Mouse (Mus musculus): ENCODE results near the gene Micu1.

The Micu1 gene

DNA sequence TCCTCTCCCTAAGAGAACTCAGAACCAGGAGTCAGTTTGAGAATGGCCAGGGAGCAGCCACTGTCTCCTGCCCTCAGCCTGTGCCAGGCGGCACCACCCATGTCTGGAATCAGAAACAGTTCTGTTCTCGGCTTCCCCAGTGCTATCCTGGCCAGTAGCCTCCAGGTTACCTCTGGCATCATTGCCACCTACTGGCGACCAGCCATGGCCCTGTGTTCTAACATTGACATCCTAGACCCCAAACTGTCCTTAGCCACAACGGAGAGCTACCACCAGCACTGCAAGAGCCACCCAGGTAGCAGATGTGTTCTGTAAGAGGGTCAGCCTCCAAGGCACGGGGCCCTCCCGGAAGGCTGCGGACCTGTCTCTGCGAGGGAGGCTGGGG is 200.3 kb downstream of the Micu1 start:
- no peak for DNase-seq (ENCODE audit: low spot score in 2 of 2)

DNA sequence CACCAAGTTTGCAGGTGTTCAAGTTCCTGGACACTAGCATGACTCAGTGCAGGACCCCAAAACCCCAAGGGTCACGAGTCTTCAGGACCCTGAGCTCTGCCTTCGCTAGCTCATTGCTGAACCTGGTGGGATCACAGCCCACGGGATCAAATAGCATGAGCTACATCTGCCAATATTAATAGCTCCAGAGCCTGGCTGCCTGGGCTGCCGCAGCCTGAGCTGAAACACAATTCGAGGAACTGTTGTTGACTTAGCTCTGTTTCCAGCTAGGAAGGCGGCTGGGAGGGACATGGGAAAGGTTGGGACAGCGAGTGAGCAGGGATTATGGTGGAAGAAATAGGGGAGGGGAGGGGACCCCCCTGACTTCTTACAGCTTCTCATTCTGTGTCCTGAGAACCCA is 200.9 kb downstream of the Micu1 start:
- DNase-seq (ENCODE audit: low spot score in 2 of 2), result no peak

DNA sequence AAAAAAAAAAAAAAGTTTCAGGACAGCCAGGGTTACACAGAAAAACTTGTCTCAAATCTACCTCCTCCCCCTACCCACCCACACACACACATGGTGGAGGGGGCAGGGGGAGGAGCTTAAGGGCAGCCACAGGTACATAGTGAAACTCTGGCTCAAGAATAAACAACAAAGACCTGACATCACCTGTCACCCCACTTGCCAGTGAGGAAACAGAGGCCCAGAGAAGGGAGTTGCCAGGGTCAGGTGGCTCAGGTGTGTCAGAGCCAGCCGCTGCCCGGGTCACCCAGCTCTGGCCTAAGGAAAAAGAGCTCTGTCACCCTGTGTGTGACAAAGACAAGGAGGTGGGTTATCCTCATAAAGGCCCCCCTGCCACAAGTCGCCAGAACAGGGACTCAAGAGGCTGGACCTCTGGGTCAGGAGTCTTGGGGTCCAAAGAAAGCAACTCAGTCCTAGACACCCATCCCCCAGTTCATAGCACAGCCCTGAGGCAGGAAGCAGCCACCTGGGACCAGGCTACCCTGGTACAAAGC is 204.9 kb downstream of the Micu1 start:
- DNase-seq (ENCODE audit: low spot score in 2 of 2), result peak; percentile 14 to 42

DNA sequence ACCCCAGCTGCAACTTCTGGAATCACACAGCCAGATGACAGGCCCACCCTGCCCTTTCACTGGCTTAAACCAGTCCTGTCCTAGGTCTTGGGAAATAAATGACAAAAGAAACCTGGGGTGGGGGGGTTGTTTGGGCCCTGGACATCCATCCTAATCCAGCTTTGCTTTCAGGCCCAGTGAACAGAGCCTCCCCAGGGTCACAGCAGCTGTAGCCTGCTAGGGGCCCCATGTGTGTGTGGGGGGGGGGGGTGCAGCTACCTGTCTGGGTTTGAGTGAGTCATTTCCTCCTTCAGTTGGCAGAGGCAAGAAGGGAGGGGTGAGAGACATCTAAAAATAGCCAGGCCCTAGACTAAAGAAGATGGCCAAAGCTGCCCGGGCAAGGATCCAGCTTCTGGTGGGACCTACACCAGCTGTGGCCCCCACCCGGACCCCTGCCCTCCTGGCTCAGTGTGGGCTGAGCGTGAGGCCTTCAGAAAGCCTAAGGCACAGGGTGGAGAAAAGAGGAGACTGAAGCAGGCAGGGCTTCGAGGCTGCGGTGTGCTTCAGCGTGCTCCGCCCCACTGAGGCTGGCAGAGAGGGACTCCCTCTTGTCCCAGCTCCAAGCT is 205.5 kb downstream of the Micu1 start:
- peak; percentile 39 to 40 for DNase-seq (ENCODE audit: low spot score in 2 of 2)

DNA sequence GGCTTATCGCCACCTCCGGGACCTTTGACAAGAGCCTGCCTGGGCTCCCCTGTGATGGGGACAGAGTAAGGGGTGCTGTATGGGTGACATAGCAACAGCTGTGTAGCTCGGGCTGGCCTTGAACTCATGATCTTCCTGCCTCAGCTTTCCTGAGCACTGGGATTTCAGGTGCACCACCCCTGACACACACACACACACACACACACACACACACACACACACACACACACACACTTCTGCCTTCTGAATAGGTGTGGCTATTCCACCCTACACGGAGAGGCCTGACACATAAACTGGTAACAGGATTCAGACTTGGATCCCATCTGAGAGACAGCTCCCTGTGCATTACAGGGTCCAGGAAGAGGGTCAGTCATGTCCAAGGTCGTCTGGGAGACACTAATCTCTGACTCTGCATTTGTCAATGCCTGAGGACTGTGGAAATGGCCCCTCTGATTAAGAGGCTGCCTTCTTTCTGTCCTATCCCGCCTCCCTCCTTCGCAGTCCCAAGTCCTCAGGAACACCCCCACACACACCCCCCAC is 206.6 kb downstream of the Micu1 start:
- peak in 1 of 2 experiments; percentile 14 for DNase-seq (ENCODE audit: low spot score in 2 of 2)

DNA sequence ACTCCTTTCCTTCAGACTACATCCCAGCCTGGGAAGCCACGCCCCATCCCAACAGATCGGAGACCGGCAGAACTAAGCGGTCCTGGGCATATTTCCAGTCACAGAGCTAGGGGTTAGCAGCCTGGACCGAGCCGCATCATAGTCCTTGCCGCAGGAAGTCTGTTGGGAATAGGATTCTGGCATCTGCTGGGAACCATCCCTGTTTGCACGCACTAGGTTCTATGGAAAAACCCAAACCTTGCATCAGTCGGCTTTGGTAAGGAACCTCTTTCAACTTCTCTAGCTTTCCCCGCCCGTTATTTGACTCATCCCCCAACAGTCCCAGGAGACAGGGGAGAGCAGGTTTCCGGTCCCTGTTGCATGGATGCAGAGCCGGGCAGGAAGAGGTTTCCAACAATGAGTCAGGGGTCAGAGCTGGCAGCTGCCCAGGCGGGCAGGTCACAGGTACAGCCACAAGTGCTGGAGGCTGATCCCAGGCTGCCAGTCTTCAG is 207.1 kb downstream of the Micu1 start:
- peak; percentile 20 to 43 for DNase-seq (ENCODE audit: low spot score in 2 of 2)

DNA sequence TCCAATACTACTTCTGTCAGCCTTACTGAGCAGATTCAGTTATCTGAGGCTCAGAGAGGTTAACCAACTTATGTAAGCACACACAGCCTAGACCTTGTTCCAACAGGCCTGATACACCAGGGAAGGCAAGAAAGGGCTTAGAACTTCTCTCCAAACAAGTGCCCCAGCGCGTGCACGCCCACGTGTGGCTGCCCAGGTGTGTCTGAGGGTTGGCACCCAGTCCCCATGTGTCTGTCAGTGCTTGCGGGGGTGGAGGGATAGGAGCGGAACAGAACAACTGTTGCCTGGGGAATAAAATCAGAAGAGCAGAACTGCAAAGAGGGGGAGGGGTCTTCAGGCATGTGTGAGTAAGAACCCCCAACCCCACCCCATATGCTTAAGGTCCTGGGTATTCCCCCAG is 208.8 kb downstream of the Micu1 start:
- DNase-seq (ENCODE audit: low spot score in 2 of 2), result peak; percentile 35 to 72

DNA sequence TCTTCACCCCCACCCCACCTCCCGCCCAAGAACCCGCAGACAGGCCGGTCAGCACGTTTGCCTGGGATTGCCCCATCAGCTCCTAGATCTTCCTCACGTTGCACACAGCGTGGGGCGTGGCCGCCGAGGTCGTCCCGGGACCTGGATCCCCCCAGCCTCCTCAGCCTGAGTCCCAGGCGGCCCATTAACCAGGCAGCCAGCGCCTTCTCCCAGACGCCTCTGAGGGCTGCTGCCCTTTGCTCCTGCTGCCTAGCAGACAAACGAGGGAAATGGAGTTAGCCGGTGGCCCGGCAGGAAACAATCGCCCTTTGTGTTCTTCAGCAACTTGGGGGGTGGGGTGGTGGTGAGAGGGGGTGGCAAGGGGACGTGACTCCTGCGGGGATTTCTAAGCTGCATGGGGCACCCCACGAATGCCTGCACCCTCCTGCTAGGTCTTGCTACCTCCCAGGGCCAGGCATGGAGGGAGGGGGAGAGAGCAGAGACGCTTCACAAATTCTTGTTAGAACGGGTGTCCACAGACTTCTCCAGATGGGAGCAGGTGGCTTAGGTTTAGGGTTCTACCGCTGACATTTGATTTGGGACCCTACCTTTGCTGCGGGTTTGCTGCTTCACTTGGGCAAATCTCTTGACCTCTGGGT is 209.4 kb downstream of the Micu1 start:
- DNase-seq (ENCODE audit: low spot score in 2 of 2), result peak; percentile 20 to 35

All from spleen, postnatal 10 days (tissue).